Mouse (Mus musculus) left cerebral cortex, postnatal 36 days (tissue): ENCODE measurements around the gene Mars2. TPM values are rescaled to one million over a fixed set of nuclear protein-coding genes. Genes with fewer than 3 reads are reported as not detected.

Experiments
- total RNA-seq, 2 experiments: library from RNA; stranded (reverse); gene quantifications; 2 replicates each; pipeline ENCODE4 v1.2.3; 2021

Gene Mars2
- total RNA-seq, 2 experiments from 2014 or later = 8.4 to 9.8 TPM

Other genes with a start within 250 kb of the Mars2 start
- 100 to 1,000 TPM; 131 to 167 TPM for gene Sf3b1, start 209.7 kb upstream of the Mars2 start, total RNA-seq
- gene Coq10b, start 184.4 kb upstream of the Mars2 start, total RNA-seq = 10 to 100 TPM; 31.8 to 36.1 TPM
- 10 to 100 TPM; 81.2 to 91.0 TPM for gene Hspe1, start 149.0 kb upstream of the Mars2 start, total RNA-seq
- 100 to 1,000 TPM; 150 to 161 TPM for gene Hspd1, start 148.9 kb upstream of the Mars2 start, total RNA-seq
- 10 to 100 TPM; 51.0 to 54.8 TPM for gene Mob4, start 105.9 kb upstream of the Mars2 start, total RNA-seq
- gene Rftn2, start 10.4 kb upstream of the Mars2 start, total RNA-seq = 10 to 100 TPM; 19.8 to 22.9 TPM
- not detected for gene Boll, start 126.3 kb downstream of the Mars2 start, total RNA-seq
- gene Plcl1, start 168.7 kb downstream of the Mars2 start, total RNA-seq = 10 to 100 TPM; 23.9 to 26.4 TPM